Mouse (Mus musculus): ENCODE data around the gene Zfp825. TPM values are rescaled to one million over a fixed set of nuclear protein-coding genes. Genes with fewer than 3 reads are reported as not detected.
A peak's percentile ranks its signal among the peaks of the same experiment; 100 is the strongest.
"Not testable (repeated sequence)": the region's sequence is repeated elsewhere in the genome, so short reads cannot be mapped to it uniquely, and the experiment has no call there.

Zfp825 gene
- total and polyA plus RNA-seq, 2 experiments from 2014 or later: 2.5 to 12.2 TPM

DNA sequence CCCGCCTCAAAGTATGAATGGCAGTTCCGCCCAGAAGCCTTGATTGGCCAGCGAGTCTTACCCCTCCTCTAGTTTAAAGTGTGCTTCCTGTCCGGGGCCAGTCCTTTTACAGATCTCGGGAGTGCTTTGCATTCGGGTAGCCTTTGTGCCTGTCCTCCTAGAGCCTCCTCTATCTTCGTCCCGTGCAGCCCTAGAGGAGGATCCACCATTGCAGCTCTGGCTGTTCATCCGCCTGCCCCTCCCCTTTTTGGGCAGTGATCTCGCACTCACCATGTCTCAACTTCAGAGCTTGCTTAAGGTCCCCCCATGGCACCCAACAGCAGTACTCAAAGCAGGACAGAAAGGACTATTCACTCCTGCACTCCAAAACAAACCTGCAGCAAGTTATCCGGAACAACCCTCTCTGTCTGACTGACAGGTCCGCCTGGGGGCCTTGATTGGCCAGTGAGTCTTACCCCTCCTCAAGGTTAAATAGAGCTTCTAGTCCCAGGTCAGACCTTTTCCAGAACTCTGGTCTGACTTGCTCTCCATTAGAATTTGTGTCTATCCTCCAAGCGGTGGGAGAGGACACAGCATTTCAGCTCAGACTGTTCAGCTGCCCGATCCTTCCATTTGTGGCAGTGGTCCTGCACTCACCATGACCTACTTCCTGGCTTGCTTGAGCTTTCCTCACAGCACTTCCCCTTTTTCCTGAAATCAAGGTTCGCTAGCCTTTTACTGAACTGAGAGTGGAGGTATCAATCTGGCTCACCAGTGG lies 28.9 kb upstream of the Zfp825 start:
- H3K27ac ChIP-seq (ENCODE audit: low read depth): peak overlapping the region; percentile 95
- H3K27me3 ChIP-seq (ENCODE audit: control insufficient read depth, insufficient read depth, low read length): no peaks in the 10 kb centered on the region
- no peaks in the 10 kb centered on the region for H3K9me3 ChIP-seq (replicated peaks; ENCODE audit: control insufficient read depth, low read length)
- peak overlapping the region; percentile 54 for H3K4me3 ChIP-seq (ENCODE audit: low read depth, low read length)
- ATAC-seq (ENCODE audit: insufficient read depth, low read depth): peak; percentile 98
- 2% methylated on average over 15 of the region's 15 CpGs for WGBS
- DNase-seq (ENCODE audit: low spot score): peak; percentile 80
- H3K9ac ChIP-seq (replicated peaks; ENCODE audit: low read depth, low read length): peak overlapping the region; percentile 52; the same call in 1 of the 2 replicates
- H3K36me3 ChIP-seq (replicated peaks; ENCODE audit: control insufficient read depth, insufficient read depth, low read length): no peaks in the 10 kb centered on the region
- TF ChIP-seq EP300 (IDR thresholded peaks at IDR 0.05; ENCODE audit: low read depth) (no peak), CTCF (IDR thresholded peaks at IDR 0.05; ENCODE audit: low read depth) (no peak)
- peak overlapping the region; percentile 63 for H3K4me2 ChIP-seq (ENCODE audit: low read depth, low read length)
- H3K4me1 ChIP-seq (ENCODE audit: control insufficient read depth, insufficient read depth): no peaks in the 10 kb centered on the region; the same call in 1 of the 2 replicates

DNA sequence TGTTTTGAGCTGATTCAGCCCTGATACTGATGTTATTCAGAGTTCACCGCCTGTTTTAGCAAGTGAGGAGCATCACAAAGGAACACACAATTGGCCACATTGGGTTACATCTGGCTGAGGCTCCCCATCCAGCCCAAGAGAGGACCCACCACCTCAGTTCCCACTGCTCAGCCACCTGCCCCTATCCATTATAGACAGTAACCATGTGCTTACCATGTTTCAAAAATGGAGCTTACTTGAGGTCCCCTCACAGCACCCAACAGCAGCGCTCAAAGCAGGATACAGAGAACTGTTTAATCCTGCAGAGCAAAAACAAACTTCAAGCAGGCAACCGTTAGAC lies 28.3 kb upstream of the Zfp825 start:
- Histone ChIP-seq H3K4me2 (ENCODE audit: low read depth, low read length) (peak overlapping the region; percentile 63), H3K9ac (replicated peaks; ENCODE audit: low read depth, low read length) (peak overlapping the region; percentile 52; the same call in 1 of the 2 replicates), H3K4me3 (ENCODE audit: low read depth, low read length) (peak overlapping the region; percentile 54), H3K27ac (ENCODE audit: low read depth) (peak overlapping the region; percentile 95)
- 1% methylated on average over 3 of the region's 3 CpGs for WGBS
- H3K36me3 ChIP-seq (replicated peaks; ENCODE audit: control insufficient read depth, insufficient read depth, low read length); H3K27me3 ChIP-seq (ENCODE audit: control insufficient read depth, insufficient read depth, low read length); ATAC-seq (ENCODE audit: insufficient read depth, low read depth); H3K4me1 ChIP-seq (ENCODE audit: control insufficient read depth, insufficient read depth); H3K9me3 ChIP-seq (replicated peaks; ENCODE audit: control insufficient read depth, low read length); DNase-seq (ENCODE audit: low spot score): not testable (repeated sequence)

GRCm38 (mm10) chr13:74507981-74508380 lies 14.2 kb upstream of the Zfp825 start:
- not testable (repeated sequence) for DNase-seq (ENCODE audit: low spot score); H3K4me3 ChIP-seq (ENCODE audit: low read depth, low read length); H3K27me3 ChIP-seq (ENCODE audit: control insufficient read depth, insufficient read depth, low read length); H3K9me3 ChIP-seq (replicated peaks; ENCODE audit: control insufficient read depth, low read length); H3K36me3 ChIP-seq (replicated peaks; ENCODE audit: control insufficient read depth, insufficient read depth, low read length); H3K9ac ChIP-seq (replicated peaks; ENCODE audit: low read depth, low read length); ATAC-seq (ENCODE audit: insufficient read depth, low read depth); H3K4me2 ChIP-seq (ENCODE audit: low read depth, low read length); H3K4me1 ChIP-seq (ENCODE audit: control insufficient read depth, insufficient read depth); H3K27ac ChIP-seq (ENCODE audit: low read depth)
- 79% methylated on average over 6 of the region's 6 CpGs for WGBS

GRCm38 (mm10) chr13:74502851-74503250 lies 9.1 kb upstream of the Zfp825 start:
- WGBS: 58% methylated on average over 1 of the region's 1 CpGs
- not testable (repeated sequence) for ATAC-seq (ENCODE audit: insufficient read depth, low read depth)

DNA sequence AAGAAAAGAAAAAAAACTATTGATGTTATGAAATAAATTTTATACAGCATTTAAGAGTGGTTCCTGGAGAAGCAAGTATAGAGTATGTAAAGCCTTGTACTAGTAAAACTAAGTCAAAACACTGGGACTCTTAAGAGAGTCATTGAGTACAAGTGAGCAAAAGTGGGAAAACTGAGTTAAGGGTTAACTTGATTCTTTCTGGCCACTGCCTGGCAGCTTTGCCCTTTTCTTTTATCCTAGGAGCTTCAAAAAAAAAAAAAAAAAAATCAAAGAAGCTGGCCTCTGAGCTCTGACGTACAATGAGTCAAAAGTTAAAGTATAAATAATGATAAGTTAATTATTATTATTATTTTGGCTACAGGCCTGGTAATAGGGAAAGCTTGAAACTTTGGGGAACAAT lies 5.9 kb upstream of the Zfp825 start:
- H3K9me3 ChIP-seq (replicated peaks; ENCODE audit: control insufficient read depth, low read length); H3K9ac ChIP-seq (replicated peaks; ENCODE audit: low read depth, low read length); H3K36me3 ChIP-seq (replicated peaks; ENCODE audit: control insufficient read depth, insufficient read depth, low read length); ATAC-seq (ENCODE audit: insufficient read depth, low read depth); H3K4me2 ChIP-seq (ENCODE audit: low read depth, low read length); DNase-seq (ENCODE audit: low spot score); H3K27me3 ChIP-seq (ENCODE audit: control insufficient read depth, insufficient read depth, low read length); H3K4me3 ChIP-seq (ENCODE audit: low read depth, low read length); H3K4me1 ChIP-seq (ENCODE audit: control insufficient read depth, insufficient read depth); H3K27ac ChIP-seq (ENCODE audit: low read depth): not testable (repeated sequence)
- WGBS: 50% methylated on average over 1 of the region's 1 CpGs

More at GRCm38 (mm10) chr13:74502851-74503250, 9.1 kb upstream of the Zfp825 start:
- not testable (repeated sequence) for H3K9ac ChIP-seq (replicated peaks; ENCODE audit: low read depth, low read length); H3K9me3 ChIP-seq (replicated peaks; ENCODE audit: control insufficient read depth, low read length); H3K4me3 ChIP-seq (ENCODE audit: low read depth, low read length); H3K36me3 ChIP-seq (replicated peaks; ENCODE audit: control insufficient read depth, insufficient read depth, low read length); DNase-seq (ENCODE audit: low spot score); H3K4me2 ChIP-seq (ENCODE audit: low read depth, low read length); H3K27ac ChIP-seq (ENCODE audit: low read depth); H3K4me1 ChIP-seq (ENCODE audit: control insufficient read depth, insufficient read depth); H3K27me3 ChIP-seq (ENCODE audit: control insufficient read depth, insufficient read depth, low read length)

- not testable (repeated sequence) for H3K9me3 ChIP-seq (replicated peaks; ENCODE audit: control insufficient read depth, low read length); ATAC-seq (ENCODE audit: insufficient read depth, low read depth); DNase-seq (ENCODE audit: low spot score); H3K4me1 ChIP-seq (ENCODE audit: control insufficient read depth, insufficient read depth); H3K9ac ChIP-seq (replicated peaks; ENCODE audit: low read depth, low read length); H3K36me3 ChIP-seq (replicated peaks; ENCODE audit: control insufficient read depth, insufficient read depth, low read length); H3K27me3 ChIP-seq (ENCODE audit: control insufficient read depth, insufficient read depth, low read length); H3K27ac ChIP-seq (ENCODE audit: low read depth); H3K4me3 ChIP-seq (ENCODE audit: low read depth, low read length); H3K4me2 ChIP-seq (ENCODE audit: low read depth, low read length)
- 78% methylated on average over 3 of the region's 3 CpGs for WGBS
These were observed 9.5 kb downstream of the Zfp825 start for GRCm38 (mm10) chr13:74484326-74484725.

DNA sequence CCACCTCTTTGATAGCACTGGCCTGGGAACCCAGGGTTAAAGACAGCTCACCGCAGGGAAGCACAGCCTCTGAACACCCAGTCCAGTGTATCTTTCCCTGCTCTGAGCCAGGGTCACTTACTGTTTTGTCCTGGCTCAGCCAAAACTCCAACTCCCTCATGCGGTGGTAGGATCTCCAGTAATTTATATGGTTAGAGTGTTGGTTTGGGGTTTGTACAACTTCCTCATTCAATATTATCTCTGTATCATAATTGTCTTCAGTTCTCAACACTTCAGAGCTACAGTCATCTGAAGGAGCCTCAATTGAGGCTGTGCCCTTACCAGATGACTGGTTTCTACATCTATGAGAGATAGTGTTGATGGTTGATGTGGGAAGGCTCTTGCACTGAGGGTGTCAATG lies 22.3 kb downstream of the Zfp825 start:
- not testable (repeated sequence) for H3K9ac ChIP-seq (replicated peaks; ENCODE audit: low read depth, low read length); H3K4me3 ChIP-seq (ENCODE audit: low read depth, low read length); ATAC-seq (ENCODE audit: insufficient read depth, low read depth); H3K4me2 ChIP-seq (ENCODE audit: low read depth, low read length); DNase-seq (ENCODE audit: low spot score); H3K9me3 ChIP-seq (replicated peaks; ENCODE audit: control insufficient read depth, low read length); H3K4me1 ChIP-seq (ENCODE audit: control insufficient read depth, insufficient read depth); H3K36me3 ChIP-seq (replicated peaks; ENCODE audit: control insufficient read depth, insufficient read depth, low read length); H3K27ac ChIP-seq (ENCODE audit: low read depth); H3K27me3 ChIP-seq (ENCODE audit: control insufficient read depth, insufficient read depth, low read length)
- WGBS: 78% methylated on average over 2 of the region's 2 CpGs

Data from heart, postnatal 0 days (tissue).